Mouse (Mus musculus): Measurements from ENCODE around the gene Wdr48.

Wdr48 gene

DNA sequence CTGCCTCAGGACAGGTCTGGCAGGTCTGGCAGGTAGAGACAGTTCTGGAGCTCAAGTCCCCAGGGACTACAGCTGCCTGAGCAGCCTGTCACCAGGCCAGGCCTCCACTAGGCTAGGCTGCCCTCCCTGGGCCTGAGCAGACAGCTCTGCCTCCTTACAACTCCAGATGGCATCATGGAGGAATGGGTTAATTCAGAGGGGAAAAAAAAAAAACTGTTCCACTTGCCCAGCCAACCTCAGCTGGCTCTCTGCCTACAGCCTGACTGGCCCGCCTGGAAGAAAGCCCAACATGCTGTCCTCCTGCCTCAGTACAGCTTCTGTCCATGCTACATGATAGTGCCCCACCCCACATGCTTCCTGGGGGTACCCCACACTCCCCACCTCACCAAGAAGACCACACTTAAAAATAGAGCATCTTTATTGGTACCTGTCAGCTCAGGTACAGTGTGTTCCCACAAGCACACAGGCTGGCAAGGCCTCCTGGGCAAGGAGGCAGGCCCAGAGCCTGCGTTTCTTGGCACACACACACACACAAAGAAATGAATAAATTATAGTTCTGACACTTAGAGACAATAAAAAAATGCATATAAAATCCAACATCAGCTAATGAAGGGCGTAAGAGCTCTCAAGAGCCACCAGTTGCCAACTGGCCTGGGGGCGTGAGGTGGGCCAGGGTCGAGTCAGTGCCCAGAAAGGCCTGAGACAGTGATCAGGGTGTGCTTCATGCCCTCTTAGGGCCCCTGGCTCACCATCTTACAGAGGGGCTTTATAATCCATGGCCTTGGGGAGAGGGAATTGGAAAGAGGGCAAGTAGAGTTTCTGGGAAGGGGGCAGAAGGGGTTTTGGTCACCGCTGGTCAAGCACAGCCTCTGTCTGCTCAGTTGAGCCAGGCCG is 76.3 kb downstream of the Wdr48 start:
- DNase-seq = peak; percentile 55

DNA sequence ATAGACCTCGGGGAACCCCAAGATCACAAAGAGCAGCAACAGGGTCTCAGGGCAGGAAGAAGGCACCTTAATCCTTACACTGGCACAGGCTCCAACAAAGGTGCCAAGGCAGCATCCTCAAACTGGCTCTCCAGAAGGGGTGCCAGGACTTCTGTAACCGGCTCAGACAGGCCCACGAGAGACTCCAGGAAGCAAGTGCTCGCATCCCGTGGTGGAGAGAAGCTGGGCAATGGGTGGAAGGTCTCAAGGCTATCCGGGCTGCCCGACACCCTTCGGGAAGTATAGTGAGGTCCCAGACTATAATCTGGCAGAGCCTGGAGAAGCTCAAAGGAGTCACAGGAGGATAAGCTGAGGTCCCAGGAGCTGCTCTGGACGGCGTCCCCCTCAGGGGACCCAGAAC is 77.5 kb downstream of the Wdr48 start:
- DNase-seq = no peak

DNA sequence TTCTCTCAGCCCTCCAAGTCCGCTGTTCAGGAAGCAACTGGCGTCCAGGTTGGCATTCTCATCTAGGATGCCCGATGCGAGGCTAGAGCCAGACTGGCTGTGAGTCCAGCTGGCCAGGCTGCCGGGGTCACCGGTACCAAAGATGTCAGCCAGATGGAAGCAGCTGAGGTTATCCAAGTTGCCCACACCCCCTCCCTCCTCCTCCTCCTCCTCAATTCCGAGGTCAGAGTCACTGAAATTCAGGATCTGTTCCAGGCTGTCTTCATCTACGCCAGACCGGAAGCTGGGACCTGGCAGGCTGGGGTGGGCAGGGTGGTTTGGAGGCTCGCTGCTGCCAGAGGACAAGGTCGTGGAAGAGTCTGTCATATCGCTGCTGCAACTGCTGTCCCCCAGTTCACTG is 77.9 kb downstream of the Wdr48 start:
- DNase-seq = peak; percentile 24

DNA sequence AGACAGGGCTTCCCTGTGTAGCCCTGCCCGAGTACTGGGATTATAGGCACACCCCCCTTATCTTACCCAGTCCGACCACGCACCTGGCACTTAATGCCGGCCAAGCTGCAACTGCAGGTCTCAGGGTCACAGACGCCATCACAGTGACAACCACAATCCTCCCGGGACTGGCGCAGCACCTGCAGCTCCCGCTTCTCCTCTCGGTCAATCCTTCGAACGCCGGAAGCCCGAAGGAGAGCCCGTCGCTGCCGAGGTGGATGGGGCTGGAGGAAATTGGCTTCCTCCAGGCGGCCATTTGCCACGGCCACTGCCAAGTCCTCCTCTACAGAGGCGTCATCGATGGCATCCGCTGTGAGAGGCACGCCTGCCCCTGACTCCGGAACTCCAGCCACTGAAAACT is 78.6 kb downstream of the Wdr48 start:
- no peak for DNase-seq

DNA sequence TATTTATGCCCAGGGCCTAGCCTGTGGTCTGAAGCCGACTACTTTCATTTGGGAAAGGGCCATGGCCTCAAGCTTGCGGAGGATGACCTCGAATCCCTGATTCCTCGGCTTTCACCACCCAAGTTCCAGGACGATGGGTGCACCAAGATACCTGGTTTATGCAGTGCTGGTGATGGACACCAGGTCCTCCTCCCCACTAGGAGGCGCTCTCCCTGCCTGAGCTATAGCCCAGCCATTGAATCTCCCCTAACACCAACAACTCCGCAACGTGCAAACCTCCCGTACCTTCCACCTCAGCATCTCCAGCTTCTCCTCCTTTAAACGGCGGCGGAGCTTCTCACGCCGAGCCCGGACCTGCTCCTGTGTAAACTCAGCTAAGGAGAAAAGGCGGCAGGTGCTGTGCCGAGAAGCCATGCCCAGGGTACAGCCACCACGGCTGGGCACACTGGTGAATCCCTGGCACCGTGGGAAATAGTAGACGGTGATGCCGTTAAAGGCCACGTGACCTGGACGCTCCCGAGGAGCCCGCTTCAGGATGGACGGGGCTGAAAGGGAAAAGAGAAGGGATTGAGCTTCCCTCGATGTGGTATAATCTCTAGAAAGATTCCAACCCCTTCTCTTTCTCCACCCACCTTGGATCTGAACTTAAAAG is 79.3 kb downstream of the Wdr48 start:
- peak; percentile 34 for DNase-seq

DNA sequence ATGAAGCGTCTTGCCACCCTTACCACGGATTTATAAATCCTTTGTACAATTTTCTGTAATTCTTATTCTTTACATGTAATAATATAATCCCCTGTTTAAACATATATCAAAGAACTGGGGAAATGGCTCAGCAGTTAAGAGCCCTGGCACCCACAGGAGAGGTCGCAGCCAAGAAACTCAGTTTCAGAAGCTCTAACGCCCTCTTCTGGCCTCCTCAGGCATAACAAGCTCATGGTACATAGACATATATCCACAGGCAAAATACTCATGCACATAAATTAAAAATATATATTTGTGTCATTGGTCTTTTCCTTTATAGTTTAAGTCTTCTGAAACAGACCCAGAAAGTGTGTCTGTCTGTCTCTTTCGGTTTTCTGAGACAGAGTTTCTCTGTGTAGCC is 79.9 kb downstream of the Wdr48 start:
- DNase-seq = no peak

DNA sequence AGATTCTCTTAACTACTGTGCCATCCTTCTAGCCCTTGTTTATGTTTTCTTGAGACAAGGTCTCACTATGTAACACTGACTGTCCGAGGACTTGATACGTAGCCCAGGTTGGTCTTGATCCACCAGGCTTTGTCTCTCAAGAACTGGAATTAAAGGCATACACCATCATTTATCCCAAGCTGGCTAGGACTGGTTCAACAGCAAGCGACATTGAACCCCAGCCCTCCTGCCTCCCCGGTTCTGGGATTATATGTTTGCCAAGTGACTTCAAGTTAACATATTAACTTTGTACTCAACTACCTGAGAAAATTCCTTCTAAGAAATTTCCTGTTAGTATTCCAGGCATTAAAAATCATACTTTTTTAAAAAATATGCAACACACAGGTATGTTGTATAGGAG is 80.6 kb downstream of the Wdr48 start:
- DNase-seq = no peak

Data from lung, postnatal 36 days (tissue).